Mouse (Mus musculus) midbrain, embryonic 11.5 days (tissue): ENCODE results near the gene AC124502.3. TPM values are rescaled to one million over a fixed set of nuclear protein-coding genes. Genes with fewer than 3 reads are reported as not detected.

Source experiments
- ATAC-seq: fragments of 200-750 bp; cut with Nextera tagmentation; 2 replicates; pipeline ENCODE4 v1.8.0; 2017; ENCODE audit warnings: moderate TSS enrichment, moderate library complexity; ENCODE audit not compliant: low FRiP score
- DNase-seq: peaks from one replicate; pipeline ENCODE4 v3.0.0; 2015; ENCODE audit warnings: low spot score; ENCODE audit errors: missing footprints
- H3K27ac ChIP-seq: fragments of 300-500 bp; sonication (generic); 2 replicates; pipeline ENCODE4 v1.5.1; 2014; ENCODE audit warnings: low read depth, low read length
- H3K27me3 ChIP-seq: fragments of 300-500 bp; sonication (generic); 2 replicates; pipeline ENCODE4 v1.6.1; 2014; ENCODE audit warnings: mild to moderate bottlenecking, low read length, moderate library complexity, mixed read lengths; ENCODE audit not compliant: control insufficient read depth, insufficient read depth
- H3K36me3 ChIP-seq: fragments of 300-500 bp; sonication (generic); 2 replicates; pipeline ENCODE4 v1.6.1; 2014; ENCODE audit warnings: mild to moderate bottlenecking, low read length, moderate library complexity, mixed read lengths; ENCODE audit not compliant: control insufficient read depth, insufficient read depth
- H3K4me1 ChIP-seq: fragments of 300-500 bp; sonication (generic); 2 replicates; pipeline ENCODE4 v1.6.1; 2014; ENCODE audit warnings: low read length; ENCODE audit not compliant: control insufficient read depth, insufficient read depth
- H3K4me2 ChIP-seq: fragments of 300-500 bp; sonication (generic); 2 replicates; pipeline ENCODE4 v1.6.1; 2014; ENCODE audit warnings: mild to moderate bottlenecking, moderate library complexity
- H3K4me3 ChIP-seq: fragments of 300-500 bp; sonication (generic); 2 replicates; pipeline ENCODE4 v1.5.1; 2014; ENCODE audit warnings: low read depth, low read length
- H3K9ac ChIP-seq: fragments of 300-500 bp; sonication (generic); 2 replicates; pipeline ENCODE4 v1.6.1; 2014; ENCODE audit warnings: low read length
- H3K9me3 ChIP-seq: fragments of 300-500 bp; sonication (generic); 2 replicates; pipeline ENCODE4 v1.6.1; 2016; ENCODE audit warnings: low read length; ENCODE audit not compliant: control insufficient read depth
- WGBS: fragments of 180-500 bp; shearing (Covaris S2); extraction: QIAGEN DNeasy Blood & Tissue Kit; methylation state at CpG from one replicate; pipeline ENCODE4 v1.1.7; 2014; 5-methylcytosine and 5-hydroxymethylcytosine counted together
- polyA plus RNA-seq: library from polyadenylated mRNA; unstranded; fragments of >200 nt; fragmentation: Nextera tagmentation; extraction: Ambion mirVana; gene quantifications from 2 replicates; pipeline ENCODE4 v1.2.1, GENCODE M21; 2014

The AC124502.3 gene
- polyA plus RNA-seq, 1 experiment from 2014 or later: 1.6 TPM

- 75% methylated on average over 7 of the region's 7 CpGs for whole genome bisulfite sequencing
- peaks cover 31% of the 10 kb centered on the region for H3K27me3 ChIP-seq
- H3K4me2 ChIP-seq: no peak overlapping the region
- H3K36me3 ChIP-seq: no peaks in the 10 kb centered on the region
- no peak overlapping the region for H3K9ac ChIP-seq
- H3K4me3 ChIP-seq: no peak overlapping the region
- ATAC-seq: no peak
- no peak overlapping the region for H3K27ac ChIP-seq
- H3K4me1 ChIP-seq: peaks cover 10% of the 10 kb centered on the region
- H3K9me3 ChIP-seq: no peaks in the 10 kb centered on the region
- DNase-seq: no peak
Measured at GRCm38 (mm10) chr19:5065104-5065503, 26.4 kb downstream of the AC124502.3 start.

- H3K4me2 ChIP-seq: peak overlapping the region; percentile 78
- H3K27ac ChIP-seq: no peak overlapping the region
- no peak for ATAC-seq
- peak; percentile 92 for DNase-seq
- H3K36me3 ChIP-seq: no peaks in the 10 kb centered on the region
- WGBS: 8% methylated on average over 15 of the region's 15 CpGs
- peak overlapping the region; percentile 33 for H3K4me3 ChIP-seq
- peaks cover 20% of the 10 kb centered on the region for H3K4me1 ChIP-seq
- H3K9ac ChIP-seq: peak overlapping the region; percentile 56; the same call in 1 of the 2 replicates
- H3K9me3 ChIP-seq: no peaks in the 10 kb centered on the region
- peaks cover 39% of the 10 kb centered on the region for H3K27me3 ChIP-seq
Measured at GRCm38 (mm10) chr19:5067040-5067799, 28.5 kb downstream of the AC124502.3 start.

- peak within 1 kb of the TSS; percentile 33 for H3K4me3 ChIP-seq
- H3K9me3 ChIP-seq: no peaks in the 10 kb centered on the region
- H3K4me1 ChIP-seq: peaks cover 24% of the 10 kb centered on the region
- H3K9ac ChIP-seq: peak within 1 kb of the TSS; percentile 56
- H3K4me2 ChIP-seq: peak within 1 kb of the TSS; percentile 78
- DNase-seq: peak; percentile 93
- H3K27me3 ChIP-seq: peaks cover 39% of the 10 kb centered on the region
- no peak for ATAC-seq
- no peak within 1 kb of the TSS for H3K27ac ChIP-seq
- H3K36me3 ChIP-seq: no peaks in the 10 kb centered on the region
- WGBS: 2% methylated on average over 44 of the region's 56 CpGs
Measured at GRCm38 (mm10) chr19:5067867-5068569, 29.3 kb downstream of the AC124502.3 start, which contains the start of gene Cd248. Gene Cd248, plus strand, starts transcription at chr19:5068078.

- Histone ChIP-seq H3K27ac (no peak overlapping the region), H3K9me3 (no peaks in the 10 kb centered on the region), H3K27me3 (peaks cover 39% of the 10 kb centered on the region), H3K9ac (peak overlapping the region; percentile 56), H3K4me1 (peaks cover 24% of the 10 kb centered on the region), H3K36me3 (no peaks in the 10 kb centered on the region), H3K4me2 (peak overlapping the region; percentile 78), H3K4me3 (peak overlapping the region; percentile 33)
- DNase-seq: peak; percentile 90
- 43% methylated on average over 21 of the region's 21 CpGs for WGBS
- no peak for ATAC-seq
Measured at GRCm38 (mm10) chr19:5068570-5069234, 30.0 kb downstream of the AC124502.3 start.

- Histone ChIP-seq H3K4me1 (peaks cover 24% of the 10 kb centered on the region), H3K4me2 (no peak overlapping the region), H3K27ac (no peak overlapping the region), H3K27me3 (peaks cover 39% of the 10 kb centered on the region), H3K9ac (no peak overlapping the region), H3K9me3 (no peaks in the 10 kb centered on the region), H3K36me3 (no peaks in the 10 kb centered on the region), H3K4me3 (no peak overlapping the region)
- WGBS: 90% methylated on average over 5 of the region's 5 CpGs
- DNase-seq (no peak), ATAC-seq (no peak)
Measured at GRCm38 (mm10) chr19:5069486-5069885, 30.8 kb downstream of the AC124502.3 start.

- WGBS: 82% methylated on average over 7 of the region's 7 CpGs
- Histone ChIP-seq H3K9ac (no peak overlapping the region), H3K27ac (no peak overlapping the region), H3K4me1 (peaks cover 24% of the 10 kb centered on the region), H3K4me2 (no peak overlapping the region), H3K4me3 (no peak overlapping the region), H3K27me3 (peaks cover 39% of the 10 kb centered on the region), H3K36me3 (no peaks in the 10 kb centered on the region), H3K9me3 (no peaks in the 10 kb centered on the region)
- DNase-seq (no peak), ATAC-seq (no peak)
Measured at GRCm38 (mm10) chr19:5069978-5070377, 31.3 kb downstream of the AC124502.3 start.

- H3K27me3 ChIP-seq: peaks cover 39% of the 10 kb centered on the region
- peaks cover 24% of the 10 kb centered on the region for H3K4me1 ChIP-seq
Measured at GRCm38 (mm10) chr19:5071077-5071476, 32.4 kb downstream of the AC124502.3 start.

GRCm38 (mm10) chr19:5071545-5072369, 33.1 kb downstream of the AC124502.3 start:
- peak; percentile 87 for ATAC-seq
- WGBS: under 1% methylated on average over 39 of the region's 40 CpGs
- Histone ChIP-seq H3K9ac (peak overlapping the region; percentile 56), H3K4me2 (peak overlapping the region; percentile 60), H3K4me3 (peak overlapping the region; percentile 34), H3K36me3 (no peaks in the 10 kb centered on the region), H3K27ac (peak overlapping the region; percentile 63), H3K9me3 (no peaks in the 10 kb centered on the region), H3K4me1 (peaks cover 24% of the 10 kb centered on the region), H3K27me3 (peaks cover 39% of the 10 kb centered on the region)
- DNase-seq: peak; percentile 96

More at GRCm38 (mm10) chr19:5071077-5071476, 32.4 kb downstream of the AC124502.3 start:
- H3K36me3 ChIP-seq: no peaks in the 10 kb centered on the region
- no peak for ATAC-seq
- DNase-seq: peak; percentile 88
- H3K4me3 ChIP-seq: peak overlapping the region; percentile 34
- H3K27ac ChIP-seq: peak overlapping the region; percentile 63
- no peaks in the 10 kb centered on the region for H3K9me3 ChIP-seq
- 9% methylated on average over 11 of the region's 11 CpGs for WGBS
- peak overlapping the region; percentile 60 for H3K4me2 ChIP-seq
- H3K9ac ChIP-seq: peak overlapping the region; percentile 56
